Mouse (Mus musculus): ENCODE measurements around the gene Gtpbp4. TPM values are rescaled to one million over a fixed set of nuclear protein-coding genes. Genes with fewer than 3 reads are reported as not detected.
"Not testable (repeated sequence)": the region's sequence is repeated elsewhere in the genome, so short reads cannot be mapped to it uniquely, and the experiment has no call there.

Gene Gtpbp4
- polyA plus RNA-seq, 1 experiment from 2014 or later, result 93.2 TPM

DNA sequence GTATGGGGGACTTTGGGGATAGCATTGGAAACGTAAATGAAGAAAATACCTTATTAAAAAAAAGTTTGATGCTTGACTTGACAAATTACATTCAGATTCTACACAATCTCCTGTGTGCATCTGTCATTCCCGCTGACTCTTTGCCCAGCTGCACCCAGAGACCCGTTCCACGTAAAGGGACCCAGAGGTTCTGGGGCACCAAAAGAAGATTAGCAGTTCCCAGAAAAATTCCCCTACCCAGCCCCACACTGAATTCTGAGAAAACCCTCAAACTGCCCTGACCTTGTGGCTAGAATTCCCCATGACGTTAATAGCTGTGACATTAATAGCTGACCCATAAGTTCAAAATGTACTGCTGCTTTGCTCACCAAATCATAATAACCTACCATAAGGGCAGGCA lies 30.7 kb downstream of the Gtpbp4 start:
- Histone ChIP-seq H3K4me1 (no peaks in the 10 kb centered on the region), H3K36me3 (peaks cover 20% of the 10 kb centered on the region), H3K27me3 (no peaks in the 10 kb centered on the region), H3K4me3 (no peak overlapping the region), H3K27ac (no peak overlapping the region), H3K4me2 (replicated peaks) (no peak overlapping the region), H3K9ac (no peak overlapping the region), H3K9me3 (no peaks in the 10 kb centered on the region)
- ATAC-seq (ENCODE audit: insufficient number of reproducible peaks, insufficient read depth, low FRiP score, low TSS enrichment), result no peak
- WGBS, result 95% methylated on average over 5 of the region's 5 CpGs

GRCm38 (mm10) chr13:8962266-8962665 lies 33.6 kb downstream of the Gtpbp4 start:
- ATAC-seq (ENCODE audit: insufficient number of reproducible peaks, insufficient read depth, low FRiP score, low TSS enrichment); H3K27ac ChIP-seq: not testable (repeated sequence)

DNA sequence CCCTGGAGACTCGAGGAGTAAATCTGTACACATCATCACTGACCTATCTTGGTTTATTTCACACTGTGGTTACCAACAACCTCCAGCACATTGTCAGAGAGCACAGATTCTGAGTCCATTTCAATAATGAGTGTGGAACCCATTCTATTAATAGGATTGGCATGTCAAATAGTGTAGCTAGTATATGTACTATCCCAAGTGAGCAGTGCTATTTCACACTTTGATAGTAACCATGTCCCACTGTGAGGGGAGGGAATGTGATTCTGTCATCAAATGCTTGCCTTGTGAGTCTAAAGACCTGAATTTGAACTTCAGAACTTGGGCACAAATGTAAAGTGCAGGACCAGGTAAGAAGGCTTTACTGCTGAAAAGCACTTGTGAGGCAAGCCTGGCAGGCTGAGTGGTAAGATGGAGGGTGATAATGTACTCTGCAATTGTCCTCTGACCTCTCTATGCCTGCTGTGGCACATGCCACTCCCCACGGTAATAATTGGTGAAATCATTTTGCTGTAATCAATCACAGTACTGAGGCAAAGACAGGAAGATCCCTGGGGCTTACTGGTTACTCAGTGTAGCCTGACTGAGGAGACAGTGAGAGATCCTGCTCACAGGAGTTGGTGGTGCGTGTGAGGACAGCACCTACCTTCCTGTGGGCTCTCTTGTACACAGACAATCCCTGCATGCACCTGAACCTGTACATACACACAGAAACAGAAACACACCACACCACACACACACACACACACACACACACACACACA lies 34.6 kb downstream of the Gtpbp4 start:
- H3K4me2 ChIP-seq (replicated peaks); ATAC-seq (ENCODE audit: insufficient number of reproducible peaks, insufficient read depth, low FRiP score, low TSS enrichment); H3K4me3 ChIP-seq; H3K9ac ChIP-seq; H3K27me3 ChIP-seq; H3K27ac ChIP-seq; H3K36me3 ChIP-seq; H3K9me3 ChIP-seq; H3K4me1 ChIP-seq: not testable (repeated sequence)
- WGBS, result 56% methylated on average over 3 of the region's 3 CpGs

More at GRCm38 (mm10) chr13:8962266-8962665, 33.6 kb downstream of the Gtpbp4 start:
- H3K27me3 ChIP-seq; H3K9me3 ChIP-seq; H3K4me1 ChIP-seq; H3K4me2 ChIP-seq (replicated peaks); H3K36me3 ChIP-seq; H3K4me3 ChIP-seq; H3K9ac ChIP-seq: not testable (repeated sequence)
- 34% methylated on average over 5 of the region's 5 CpGs for WGBS

GRCm38 (mm10) chr13:8959554-8959953 lies 36.3 kb downstream of the Gtpbp4 start:
- H3K4me1 ChIP-seq; H3K27me3 ChIP-seq; H3K4me2 ChIP-seq (replicated peaks); H3K9me3 ChIP-seq; H3K27ac ChIP-seq; H3K36me3 ChIP-seq; ATAC-seq (ENCODE audit: insufficient number of reproducible peaks, insufficient read depth, low FRiP score, low TSS enrichment); H3K4me3 ChIP-seq; H3K9ac ChIP-seq: not testable (repeated sequence)
- 94% methylated on average over 5 of the region's 6 CpGs for WGBS

- H3K9ac ChIP-seq; H3K27ac ChIP-seq; ATAC-seq (ENCODE audit: insufficient number of reproducible peaks, insufficient read depth, low FRiP score, low TSS enrichment); H3K4me2 ChIP-seq (replicated peaks); H3K27me3 ChIP-seq; H3K4me3 ChIP-seq; H3K36me3 ChIP-seq; H3K4me1 ChIP-seq; H3K9me3 ChIP-seq: not testable (repeated sequence)
- WGBS, result 80% methylated on average over 1 of the region's 5 CpGs
Observed at GRCm38 (mm10) chr13:8959058-8959457, 36.8 kb downstream of the Gtpbp4 start.

DNA sequence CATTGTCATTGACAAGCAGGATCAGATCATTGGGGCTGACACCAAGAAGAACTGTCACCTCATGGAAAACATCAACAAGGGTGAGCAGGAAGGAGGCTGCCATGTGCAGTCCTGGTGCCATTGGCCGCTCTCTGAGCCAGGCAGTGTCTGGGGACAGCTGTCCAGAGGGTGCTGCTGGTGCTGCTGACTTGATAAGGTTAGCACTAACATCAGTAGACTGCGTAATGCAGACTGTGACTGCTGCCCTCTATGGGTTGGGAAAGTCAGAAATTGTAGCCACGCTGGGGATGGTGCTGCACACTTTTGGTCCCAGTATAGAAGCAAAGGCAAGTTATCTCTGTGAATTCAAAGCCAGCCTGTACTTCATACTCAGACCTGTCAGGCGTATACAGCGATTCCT lies 39.0 kb downstream of the Gtpbp4 start:
- not testable (repeated sequence) for H3K36me3 ChIP-seq; H3K4me1 ChIP-seq; H3K4me2 ChIP-seq (replicated peaks); H3K9me3 ChIP-seq; ATAC-seq (ENCODE audit: insufficient number of reproducible peaks, insufficient read depth, low FRiP score, low TSS enrichment); H3K27me3 ChIP-seq; H3K27ac ChIP-seq; H3K4me3 ChIP-seq; H3K9ac ChIP-seq
- no CpG with 5 or more reads among the region's 5 CpGs for WGBS

GRCm38 (mm10) chr13:8955127-8955526 lies 40.8 kb downstream of the Gtpbp4 start:
- not testable (repeated sequence) for H3K27ac ChIP-seq; ATAC-seq (ENCODE audit: insufficient number of reproducible peaks, insufficient read depth, low FRiP score, low TSS enrichment); H3K4me1 ChIP-seq; H3K9ac ChIP-seq; H3K4me3 ChIP-seq; H3K27me3 ChIP-seq; H3K9me3 ChIP-seq; H3K36me3 ChIP-seq; H3K4me2 ChIP-seq (replicated peaks)
- WGBS, result 80% methylated on average over 2 of the region's 2 CpGs

- H3K9me3 ChIP-seq; H3K27ac ChIP-seq; H3K36me3 ChIP-seq; H3K27me3 ChIP-seq; ATAC-seq (ENCODE audit: insufficient number of reproducible peaks, insufficient read depth, low FRiP score, low TSS enrichment); H3K4me2 ChIP-seq (replicated peaks); H3K4me1 ChIP-seq; H3K9ac ChIP-seq; H3K4me3 ChIP-seq: not testable (repeated sequence)
Observed at GRCm38 (mm10) chr13:8952563-8952962, 43.3 kb downstream of the Gtpbp4 start, which contains the start of gene Idi2. TSS of gene Idi2 (plus strand) at chr13:8952863.

- not testable (repeated sequence) for H3K4me2 ChIP-seq (replicated peaks); ATAC-seq (ENCODE audit: insufficient number of reproducible peaks, insufficient read depth, low FRiP score, low TSS enrichment); H3K27ac ChIP-seq
Observed at GRCm38 (mm10) chr13:8948131-8948530, 47.8 kb downstream of the Gtpbp4 start, which contains the start of gene Gm9745. TSS of gene Gm9745 (minus strand) at chr13:8948231.

GRCm38 (mm10) chr13:8943828-8944227 lies 52.1 kb downstream of the Gtpbp4 start:
- not testable (repeated sequence) for H3K27me3 ChIP-seq; H3K4me2 ChIP-seq (replicated peaks); ATAC-seq (ENCODE audit: insufficient number of reproducible peaks, insufficient read depth, low FRiP score, low TSS enrichment); H3K4me1 ChIP-seq; H3K9me3 ChIP-seq; H3K4me3 ChIP-seq; H3K9ac ChIP-seq; H3K27ac ChIP-seq; H3K36me3 ChIP-seq
- WGBS, result no CpG with 5 or more reads among the region's 5 CpGs

More at GRCm38 (mm10) chr13:8948131-8948530, 47.8 kb downstream of the Gtpbp4 start, which contains the start of gene Gm9745:
- not testable (repeated sequence) for H3K4me3 ChIP-seq, H3K9me3 ChIP-seq, H3K36me3 ChIP-seq, H3K4me1 ChIP-seq, H3K9ac ChIP-seq, H3K27me3 ChIP-seq

- H3K4me2 ChIP-seq (replicated peaks); H3K27ac ChIP-seq; H3K9ac ChIP-seq; ATAC-seq (ENCODE audit: insufficient number of reproducible peaks, insufficient read depth, low FRiP score, low TSS enrichment); H3K4me1 ChIP-seq; H3K4me3 ChIP-seq; H3K36me3 ChIP-seq; H3K27me3 ChIP-seq; H3K9me3 ChIP-seq: not testable (repeated sequence)
- WGBS, result 50% methylated on average over 1 of the region's 5 CpGs
Observed at GRCm38 (mm10) chr13:8941701-8942100, 54.2 kb downstream of the Gtpbp4 start.

DNA sequence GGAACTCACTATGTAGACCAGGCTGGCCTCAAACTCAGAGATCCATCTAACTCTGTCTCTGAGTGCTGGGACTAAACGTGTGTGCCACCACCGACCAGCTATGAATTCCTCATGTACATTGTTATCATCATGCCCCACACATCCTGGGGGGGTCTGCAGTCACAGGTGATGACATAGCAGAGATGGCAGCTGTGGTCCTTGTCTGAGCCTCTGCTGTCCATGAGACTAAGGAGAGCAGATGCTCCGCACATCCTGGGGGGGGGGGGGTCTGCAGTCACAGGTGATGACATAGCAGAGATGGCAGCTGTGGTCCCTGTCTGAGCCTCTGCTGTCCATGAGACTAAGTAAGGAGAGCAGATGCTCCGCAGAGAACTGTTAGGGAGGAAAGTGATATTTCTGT lies 54.8 kb downstream of the Gtpbp4 start:
- not testable (repeated sequence) for H3K9ac ChIP-seq; H3K4me2 ChIP-seq (replicated peaks); H3K4me1 ChIP-seq; H3K4me3 ChIP-seq; H3K27ac ChIP-seq; H3K9me3 ChIP-seq; H3K27me3 ChIP-seq; H3K36me3 ChIP-seq; ATAC-seq (ENCODE audit: insufficient number of reproducible peaks, insufficient read depth, low FRiP score, low TSS enrichment)
- WGBS, result 78% methylated on average over 4 of the region's 4 CpGs

Measured in embryonic facial prominence, embryonic 12.5 days (tissue).